Mouse (Mus musculus) left cerebral cortex, adult 6 months (tissue): ENCODE measurements around the gene Gm21409. TPM values are rescaled to one million over a fixed set of nuclear protein-coding genes. Genes with fewer than 3 reads are reported as not detected.

Experiments used
- long read RNA-seq, 2 experiments: library from polyadenylated mRNA; unstranded; transcript quantifications; one replicate each; pipeline ENCODE4 v2.0.0; 2019 to 2020
- polyA plus RNA-seq: library from polyadenylated mRNA; unstranded; fragments of <200 nt; fragmentation: Nextera tagmentation; gene quantifications from 2 replicates; pipeline ENCODE4 v1.2.3, GENCODE M21; 2021

The Gm21409 gene
- not detected in 2 replicates for polyA plus RNA-seq
- long read RNA-seq, experiment 1: 0 reads
- long read RNA-seq, experiment 2: 0 reads

DNA sequence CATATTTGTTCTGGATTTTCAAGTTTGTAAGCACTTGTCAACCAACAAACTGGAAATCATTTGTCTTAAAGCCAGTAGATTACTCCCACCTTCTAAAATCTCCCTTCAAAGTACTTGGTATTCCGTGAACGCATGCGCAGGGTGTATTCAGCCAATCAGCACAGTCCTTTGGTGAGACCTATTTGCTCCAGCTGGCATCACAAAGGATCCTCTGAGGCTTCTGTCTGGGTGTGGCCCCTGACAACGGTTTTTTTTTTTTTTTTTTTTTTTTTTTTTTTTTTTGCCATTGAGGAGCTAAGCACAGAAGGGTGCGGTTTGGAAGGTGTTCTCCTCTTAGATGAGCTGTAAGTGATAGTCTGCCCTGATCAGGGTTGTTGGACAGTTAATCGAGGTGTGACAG is at the start of gene Gm21409:
Gm21409 (plus strand) TSS at position 301 of the 400 bp plus-strand sequence.

Other genes starting within 250 kb of the Gm21409 start
- not detected in 2 replicates for gene Gm21394, start 181.8 kb upstream of the Gm21409 start, polyA plus RNA-seq